Mouse (Mus musculus): ENCODE data around the gene Gatad2a.
"Not testable (repeated sequence)": the region's sequence is repeated elsewhere in the genome, so short reads cannot be mapped to it uniquely, and the experiment has no call there.

Gatad2a gene

GRCm38 (mm10) chr8:69995422-69995775, 785 bp downstream of the Gatad2a start:
- no peak for DNase-seq (ENCODE audit: low spot score)

GRCm38 (mm10) chr8:69988936-69989335, 7.2 kb downstream of the Gatad2a start:
- DNase-seq (ENCODE audit: low spot score), result not testable (repeated sequence)

GRCm38 (mm10) chr8:69987744-69988143, 8.4 kb downstream of the Gatad2a start:
- no peak for DNase-seq (ENCODE audit: low spot score)

- no peak for DNase-seq (ENCODE audit: low spot score)
Observed at GRCm38 (mm10) chr8:69984876-69985553, 11.2 kb downstream of the Gatad2a start.

GRCm38 (mm10) chr8:69978456-69978855, 17.7 kb downstream of the Gatad2a start:
- DNase-seq (ENCODE audit: low spot score), result no peak

GRCm38 (mm10) chr8:69974806-69975205, 21.4 kb downstream of the Gatad2a start:
- DNase-seq (ENCODE audit: low spot score), result no peak

GRCm38 (mm10) chr8:69974194-69974614, 22.0 kb downstream of the Gatad2a start:
- peak; percentile 91 for DNase-seq (ENCODE audit: low spot score)

- no peak for DNase-seq (ENCODE audit: low spot score)
Observed at GRCm38 (mm10) chr8:69973442-69974161, 22.6 kb downstream of the Gatad2a start.

- DNase-seq (ENCODE audit: low spot score), result no peak
Observed at GRCm38 (mm10) chr8:69973063-69973441, 23.1 kb downstream of the Gatad2a start.

- DNase-seq (ENCODE audit: low spot score), result no peak
Observed at GRCm38 (mm10) chr8:69970880-69971279, 25.3 kb downstream of the Gatad2a start.

- no peak for DNase-seq (ENCODE audit: low spot score)
Observed at GRCm38 (mm10) chr8:69967291-69967933, 28.8 kb downstream of the Gatad2a start.

GRCm38 (mm10) chr8:69959241-69959640, 36.9 kb downstream of the Gatad2a start:
- DNase-seq (ENCODE audit: low spot score), result no peak

GRCm38 (mm10) chr8:69957879-69958278, 38.3 kb downstream of the Gatad2a start:
- DNase-seq (ENCODE audit: low spot score), result no peak

- no peak for DNase-seq (ENCODE audit: low spot score)
Observed at GRCm38 (mm10) chr8:69957419-69957818, 38.8 kb downstream of the Gatad2a start.

GRCm38 (mm10) chr8:69956651-69957050, 39.5 kb downstream of the Gatad2a start:
- no peak for DNase-seq (ENCODE audit: low spot score)

GRCm38 (mm10) chr8:69954642-69955041, 41.5 kb downstream of the Gatad2a start:
- DNase-seq (ENCODE audit: low spot score), result no peak

GRCm38 (mm10) chr8:69954213-69954612, 42.0 kb downstream of the Gatad2a start:
- DNase-seq (ENCODE audit: low spot score), result no peak

GRCm38 (mm10) chr8:69950300-69950699, 45.9 kb downstream of the Gatad2a start:
- no peak for DNase-seq (ENCODE audit: low spot score)

- DNase-seq (ENCODE audit: low spot score), result not testable (repeated sequence)
Observed at GRCm38 (mm10) chr8:69942495-69942894, 53.7 kb downstream of the Gatad2a start.

- no peak for DNase-seq (ENCODE audit: low spot score)
Observed at GRCm38 (mm10) chr8:69940386-69940785, 55.8 kb downstream of the Gatad2a start.

GRCm38 (mm10) chr8:69939633-69940032, 56.6 kb downstream of the Gatad2a start:
- DNase-seq (ENCODE audit: low spot score), result no peak

- DNase-seq (ENCODE audit: low spot score), result no peak
Observed at GRCm38 (mm10) chr8:69938245-69938982, 57.8 kb downstream of the Gatad2a start.
